ENCODE assay signal across 17 mouse cellular contexts in genomic region chr3:52948824-52949223, GRCm38 (mm10).
"Had no signal": no experiment of that assay in that cellular context is flagged by ENCODE, and none has a peak within 500 bp of the region (broad histone marks: within the 10 kb centered on the region; RNA-seq: fewer than 3 reads in every experiment).

No protein-coding gene starts in this region.

- ATAC-seq: lung, postnatal 0 days; midbrain, embryonic 13.5 days; midbrain, embryonic 15.5 days had no signal

- DNase-seq: lung, adult 2 months; lung, postnatal 14 days; lung, postnatal 36 days; right cerebral cortex, postnatal 14 days; thymus, adult 2 months; thymus, postnatal 25 days; thymus, postnatal 4 days had no signal

- H3K36me3 ChIP-seq: lung, embryonic 15.5 days; midbrain, embryonic 13.5 days; midbrain, embryonic 15.5 days; neural tube, embryonic 12.5 days; stomach, embryonic 15.5 days had no signal

- H3K9me3 ChIP-seq: lung, embryonic 15.5 days; megakaryocyte, embryonic 14.5 days; midbrain, embryonic 13.5 days; midbrain, embryonic 15.5 days; neural tube, embryonic 12.5 days; stomach, embryonic 15.5 days had no signal

- H3K27me3 ChIP-seq: lung, embryonic 15.5 days; megakaryocyte, embryonic 14.5 days; midbrain, embryonic 13.5 days; midbrain, embryonic 15.5 days; neural tube, embryonic 12.5 days; stomach, embryonic 15.5 days had no signal

- H3K9ac ChIP-seq: lung, embryonic 15.5 days; midbrain, embryonic 13.5 days; midbrain, embryonic 15.5 days; neural tube, embryonic 12.5 days; stomach, embryonic 15.5 days had no signal

- H3K4me2 ChIP-seq: lung, embryonic 15.5 days; midbrain, embryonic 11.5 days; midbrain, embryonic 13.5 days; midbrain, embryonic 15.5 days; neural tube, embryonic 12.5 days; stomach, embryonic 15.5 days had no signal

- H3K4me1 ChIP-seq: lung, embryonic 15.5 days; midbrain, embryonic 13.5 days; midbrain, embryonic 15.5 days; neural tube, embryonic 12.5 days; stomach, embryonic 15.5 days had no signal

- H3K27ac ChIP-seq: lung, embryonic 15.5 days; macrophage; midbrain, embryonic 13.5 days; midbrain, embryonic 15.5 days; neural tube, embryonic 12.5 days; stomach, embryonic 15.5 days; stomach, postnatal 0 days had no signal

- H3K4me3 ChIP-seq: lung, embryonic 15.5 days; megakaryocyte, embryonic 14.5 days; midbrain, embryonic 13.5 days; midbrain, embryonic 15.5 days; neural tube, embryonic 12.5 days; stomach, embryonic 15.5 days had no signal
